Mouse (Mus musculus) neural tube, embryonic 13.5 days (tissue): Measurements from ENCODE around the gene Csad. TPM values are rescaled to one million over a fixed set of nuclear protein-coding genes. Genes with fewer than 3 reads are reported as not detected.

Experiments
- ATAC-seq: fragments of 200-750 bp; cut with Nextera tagmentation; 2 replicates; pipeline ENCODE4 v1.8.0; 2017; ENCODE audit warnings: low read depth, mild to moderate bottlenecking, moderate TSS enrichment, moderate library complexity
- H3K27ac ChIP-seq: fragments of 300-500 bp; sonication (generic); replicated peaks from 2 replicates; pipeline ENCODE4 v1.5.1; 2015; ENCODE audit warnings: moderate library complexity, mild to moderate bottlenecking, inconsistent platforms
- H3K27me3 ChIP-seq: fragments of 300-500 bp; sonication (generic); 2 replicates; pipeline ENCODE4 v1.6.1; 2015; ENCODE audit warnings: mild to moderate bottlenecking, inconsistent platforms
- H3K36me3 ChIP-seq: fragments of 300-500 bp; sonication (generic); 2 replicates; pipeline ENCODE4 v1.6.1; 2015; ENCODE audit warnings: mild to moderate bottlenecking, inconsistent platforms
- H3K4me1 ChIP-seq: fragments of 300-500 bp; sonication (generic); replicated peaks from 2 replicates; pipeline ENCODE4 v1.6.1; 2015; ENCODE audit warnings: inconsistent platforms
- H3K4me2 ChIP-seq: fragments of 300-500 bp; sonication (generic); 2 replicates; pipeline ENCODE4 v1.6.1; 2015; ENCODE audit warnings: inconsistent platforms, mild to moderate bottlenecking, moderate library complexity
- H3K4me3 ChIP-seq: fragments of 300-500 bp; sonication (generic); 2 replicates; pipeline ENCODE4 v1.5.1; 2015; ENCODE audit warnings: mild to moderate bottlenecking, inconsistent platforms
- H3K9ac ChIP-seq: fragments of 300-500 bp; sonication (generic); 2 replicates; pipeline ENCODE4 v1.6.1; 2015; ENCODE audit warnings: moderate library complexity, mild to moderate bottlenecking, inconsistent platforms
- H3K9me3 ChIP-seq: fragments of 300-500 bp; sonication (generic); 2 replicates; pipeline ENCODE4 v1.6.1; 2016; ENCODE audit warnings: inconsistent platforms
- WGBS: fragments of 180-500 bp; shearing (Covaris S2); methylation state at CpG from one replicate; pipeline ENCODE4 v1.1.7; 2015; 5-methylcytosine and 5-hydroxymethylcytosine counted together
- polyA plus RNA-seq: library from polyadenylated mRNA; unstranded; fragments of >200 nt; fragmentation: Nextera tagmentation; extraction: Ambion mirVana; gene quantifications from 2 replicates; pipeline ENCODE4 v1.2.1, GENCODE M21; 2015

Csad gene
- polyA plus RNA-seq, 1 experiment from 2014 or later, result 38.8 TPM

DNA sequence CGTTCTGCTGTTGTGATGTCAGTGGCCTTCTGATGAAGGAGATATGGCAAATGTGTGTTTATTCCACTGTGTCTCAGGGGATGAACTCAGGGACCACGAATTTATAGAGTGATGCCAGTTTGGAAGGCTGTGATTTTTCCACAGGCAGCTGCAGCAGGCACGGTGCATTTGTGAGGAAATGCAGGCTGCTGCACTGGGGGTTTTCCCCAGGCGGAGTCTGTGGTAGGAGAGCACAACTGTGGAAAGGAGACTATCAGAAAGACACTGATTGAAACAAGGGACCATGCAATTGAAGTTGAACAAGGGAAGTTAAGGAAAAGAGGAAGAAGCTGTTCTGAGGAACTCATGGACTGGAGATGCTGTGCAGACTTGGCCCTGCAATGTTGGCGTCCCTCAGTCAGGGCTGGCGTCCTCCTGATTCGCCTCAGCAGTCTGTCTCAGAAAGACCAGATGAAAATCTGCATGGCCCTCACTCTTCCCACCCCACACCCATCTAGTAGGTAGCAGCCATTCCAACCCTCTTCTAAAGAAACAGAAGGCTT is 12.2 kb downstream of the Csad start:
- no peaks in the 10 kb centered on the region for H3K36me3 ChIP-seq
- H3K9me3 ChIP-seq, result no peaks in the 10 kb centered on the region
- H3K4me3 ChIP-seq, result no peak overlapping the region
- H3K9ac ChIP-seq, result no peak overlapping the region
- H3K27ac ChIP-seq, result no peak overlapping the region
- no peaks in the 10 kb centered on the region for H3K4me1 ChIP-seq
- no peaks in the 10 kb centered on the region for H3K27me3 ChIP-seq
- H3K4me2 ChIP-seq, result no peak overlapping the region
- no peak for ATAC-seq
- 88% methylated on average over 7 of the region's 7 CpGs for WGBS

DNA sequence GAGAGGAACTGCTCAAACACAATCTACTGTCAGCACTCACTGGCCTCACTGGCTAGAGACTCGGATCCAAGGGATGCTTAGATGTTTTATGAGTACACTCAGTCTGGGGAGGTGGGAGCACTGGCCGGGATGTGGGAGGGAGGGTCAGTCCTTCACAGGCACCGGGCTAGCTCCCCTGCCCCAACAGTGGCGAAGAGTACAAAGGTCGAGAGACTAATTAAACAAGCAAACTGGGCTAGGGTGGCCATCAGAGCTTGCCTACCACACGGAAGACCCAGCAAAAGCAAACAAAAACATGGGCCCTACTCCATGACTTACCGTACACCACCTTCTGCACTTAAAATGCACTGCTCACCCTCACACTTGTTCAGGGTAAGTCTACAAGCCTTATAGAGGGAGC is 12.8 kb downstream of the Csad start:
- Histone ChIP-seq H3K4me2 (no peak overlapping the region), H3K36me3 (no peaks in the 10 kb centered on the region), H3K9me3 (no peaks in the 10 kb centered on the region), H3K9ac (no peak overlapping the region), H3K4me1 (no peaks in the 10 kb centered on the region), H3K27ac (no peak overlapping the region), H3K4me3 (no peak overlapping the region), H3K27me3 (no peaks in the 10 kb centered on the region)
- no peak for ATAC-seq
- WGBS, result 61% methylated on average over 7 of the region's 7 CpGs

DNA sequence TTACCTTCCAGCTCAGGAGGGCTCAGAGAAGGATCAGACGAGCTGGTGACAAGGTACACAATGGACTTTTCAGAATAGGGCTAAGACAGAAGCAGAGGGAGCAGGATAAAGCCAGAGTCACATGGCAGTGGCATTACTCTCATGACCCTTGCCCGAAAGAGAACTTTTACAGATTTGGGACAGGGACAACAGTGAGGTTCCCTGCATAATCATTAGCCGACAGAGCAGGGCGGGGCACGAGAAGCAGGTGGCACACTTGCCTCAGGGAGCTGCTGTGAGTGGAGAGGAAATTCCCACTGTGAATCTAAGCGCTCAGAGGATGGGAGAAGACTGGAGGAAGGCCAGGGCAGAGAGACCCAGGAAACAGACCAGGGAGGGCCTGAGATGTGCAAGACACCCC is 15.6 kb downstream of the Csad start:
- Histone ChIP-seq H3K27me3 (no peaks in the 10 kb centered on the region), H3K27ac (no peak overlapping the region), H3K9me3 (no peaks in the 10 kb centered on the region), H3K4me2 (no peak overlapping the region), H3K9ac (no peak overlapping the region), H3K36me3 (peaks cover 18% of the 10 kb centered on the region), H3K4me1 (no peaks in the 10 kb centered on the region), H3K4me3 (no peak overlapping the region)
- WGBS, result 59% methylated on average over 6 of the region's 6 CpGs
- ATAC-seq, result no peak

DNA sequence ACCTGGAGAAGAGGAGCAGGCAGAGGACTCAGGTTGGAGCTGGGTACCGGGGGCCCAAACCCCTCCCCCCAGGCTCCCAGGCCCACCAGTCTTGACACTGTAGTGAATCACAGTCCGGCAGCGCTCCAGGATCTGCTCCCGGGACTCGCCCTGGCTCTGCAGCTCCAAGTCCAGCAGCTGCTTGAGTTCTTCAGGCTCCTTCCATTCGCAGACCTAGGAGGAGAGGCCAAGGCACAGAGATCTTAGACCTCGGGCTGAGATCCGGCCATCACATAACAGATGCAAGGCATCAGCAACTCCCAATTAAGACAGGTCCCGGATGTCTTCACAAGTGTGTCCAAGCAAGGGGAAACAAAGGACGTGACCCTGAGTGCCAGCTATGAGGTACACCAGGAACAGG is 16.4 kb downstream of the Csad start:
- no peak for ATAC-seq
- no peaks in the 10 kb centered on the region for H3K4me1 ChIP-seq
- no peaks in the 10 kb centered on the region for H3K27me3 ChIP-seq
- no peak overlapping the region for H3K4me3 ChIP-seq
- H3K9ac ChIP-seq, result no peak overlapping the region
- 90% methylated on average over 10 of the region's 10 CpGs for WGBS
- H3K27ac ChIP-seq, result no peak overlapping the region
- H3K36me3 ChIP-seq, result peaks cover 22% of the 10 kb centered on the region
- H3K4me2 ChIP-seq, result no peak overlapping the region
- H3K9me3 ChIP-seq, result no peaks in the 10 kb centered on the region

DNA sequence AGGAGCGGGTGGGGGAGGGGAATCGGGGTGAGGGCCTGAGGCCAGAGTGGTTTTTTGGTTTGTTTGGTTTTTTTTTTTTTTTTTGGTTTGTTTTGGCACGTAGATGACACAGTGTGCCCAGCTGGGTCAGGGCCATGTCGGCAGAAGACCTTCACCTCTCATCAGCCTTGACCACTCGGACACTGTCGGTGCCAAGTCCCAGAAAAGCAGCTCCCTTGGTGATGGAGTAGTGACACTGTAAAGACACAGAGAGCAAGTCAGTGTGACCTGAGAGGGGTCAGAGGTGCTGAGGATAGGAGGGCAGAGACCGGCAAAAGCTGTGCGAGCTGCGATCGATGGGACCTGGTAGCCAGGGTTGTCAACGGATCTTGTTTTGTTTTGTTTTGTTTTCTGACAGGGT is 18.3 kb downstream of the Csad start:
- H3K9me3 ChIP-seq, result no peaks in the 10 kb centered on the region
- no peak overlapping the region for H3K4me3 ChIP-seq
- ATAC-seq, result no peak
- peaks cover 24% of the 10 kb centered on the region for H3K36me3 ChIP-seq
- 87% methylated on average over 11 of the region's 11 CpGs for WGBS
- H3K27ac ChIP-seq, result no peak overlapping the region
- no peak overlapping the region for H3K9ac ChIP-seq
- H3K4me1 ChIP-seq, result no peaks in the 10 kb centered on the region
- no peak overlapping the region for H3K4me2 ChIP-seq
- H3K27me3 ChIP-seq, result no peaks in the 10 kb centered on the region

DNA sequence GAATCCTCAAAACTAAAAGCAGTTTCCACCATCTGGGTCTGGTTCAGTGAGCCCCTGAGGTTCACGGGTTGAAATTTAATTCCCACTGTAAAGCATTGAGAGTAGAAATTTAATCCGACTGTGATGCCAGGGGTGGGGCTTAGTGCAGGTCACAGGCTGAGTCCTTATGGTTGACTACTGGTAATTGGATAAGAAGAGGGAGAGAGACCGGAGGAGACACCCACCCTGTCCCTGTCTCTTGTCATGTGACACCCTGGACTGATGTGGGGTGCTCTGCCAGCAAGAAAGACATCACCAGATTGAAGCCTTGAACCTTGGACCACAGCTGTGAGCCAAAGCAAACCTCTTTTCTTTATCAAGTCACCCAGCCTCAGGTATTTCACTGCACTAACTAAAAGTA is 21.4 kb downstream of the Csad start:
- Histone ChIP-seq H3K9me3 (no peaks in the 10 kb centered on the region), H3K36me3 (peaks cover 27% of the 10 kb centered on the region), H3K9ac (no peak overlapping the region), H3K27ac (no peak overlapping the region), H3K4me2 (no peak overlapping the region), H3K4me3 (no peak overlapping the region), H3K27me3 (no peaks in the 10 kb centered on the region), H3K4me1 (no peaks in the 10 kb centered on the region)
- 85% methylated on average over 3 of the region's 3 CpGs for WGBS
- no peak for ATAC-seq

DNA sequence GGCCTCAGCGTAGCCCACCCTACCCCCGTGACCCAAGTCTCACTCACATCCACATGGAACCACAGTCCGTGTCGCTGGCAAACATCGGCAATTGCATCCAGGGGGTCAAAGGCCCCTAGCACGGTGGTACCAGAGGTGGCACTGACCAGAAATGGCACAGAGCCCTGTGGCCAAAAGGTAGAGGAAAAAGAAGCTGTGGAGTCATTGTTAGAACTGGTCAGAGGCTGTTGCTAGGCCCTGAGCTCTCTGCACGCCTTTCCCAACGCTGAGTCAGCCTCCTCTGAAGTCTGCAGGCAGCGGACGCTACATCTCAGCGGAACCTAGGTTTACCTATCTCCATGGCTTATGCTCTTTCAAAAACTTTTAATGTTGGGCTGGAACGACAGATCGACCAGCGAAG is 24.6 kb downstream of the Csad start:
- no peaks in the 10 kb centered on the region for H3K9me3 ChIP-seq
- H3K36me3 ChIP-seq, result peaks cover 26% of the 10 kb centered on the region
- H3K9ac ChIP-seq, result no peak overlapping the region
- WGBS, result 89% methylated on average over 14 of the region's 14 CpGs
- ATAC-seq, result no peak
- no peak overlapping the region for H3K4me3 ChIP-seq
- no peaks in the 10 kb centered on the region for H3K4me1 ChIP-seq
- H3K27me3 ChIP-seq, result no peaks in the 10 kb centered on the region
- no peak overlapping the region for H3K27ac ChIP-seq
- H3K4me2 ChIP-seq, result no peak overlapping the region

DNA sequence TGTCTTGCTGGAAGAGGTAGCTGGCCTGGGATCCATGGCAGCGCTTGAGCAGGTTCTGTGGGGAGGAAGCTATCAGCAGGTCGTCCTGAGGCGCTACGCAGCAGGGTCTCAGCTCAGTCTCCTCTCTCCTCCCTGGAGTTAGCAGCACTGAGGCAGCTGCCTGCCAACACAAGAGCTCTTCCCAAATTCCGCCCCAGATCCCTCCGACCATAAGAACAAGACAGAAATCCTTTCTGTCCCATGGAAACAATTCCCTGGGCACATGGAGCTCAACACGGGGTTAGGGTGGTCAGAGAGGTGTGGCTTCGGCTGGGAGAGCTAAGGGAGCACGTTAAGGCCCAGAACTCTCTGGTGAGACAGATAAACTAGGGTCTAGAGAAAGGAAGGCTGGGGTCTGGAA is 25.4 kb downstream of the Csad start:
- WGBS, result 78% methylated on average over 9 of the region's 9 CpGs
- Histone ChIP-seq H3K4me2 (no peak overlapping the region), H3K4me1 (no peaks in the 10 kb centered on the region), H3K27me3 (no peaks in the 10 kb centered on the region), H3K9ac (no peak overlapping the region), H3K27ac (no peak overlapping the region), H3K9me3 (no peaks in the 10 kb centered on the region), H3K36me3 (peaks cover 21% of the 10 kb centered on the region), H3K4me3 (no peak overlapping the region)
- ATAC-seq, result no peak

DNA sequence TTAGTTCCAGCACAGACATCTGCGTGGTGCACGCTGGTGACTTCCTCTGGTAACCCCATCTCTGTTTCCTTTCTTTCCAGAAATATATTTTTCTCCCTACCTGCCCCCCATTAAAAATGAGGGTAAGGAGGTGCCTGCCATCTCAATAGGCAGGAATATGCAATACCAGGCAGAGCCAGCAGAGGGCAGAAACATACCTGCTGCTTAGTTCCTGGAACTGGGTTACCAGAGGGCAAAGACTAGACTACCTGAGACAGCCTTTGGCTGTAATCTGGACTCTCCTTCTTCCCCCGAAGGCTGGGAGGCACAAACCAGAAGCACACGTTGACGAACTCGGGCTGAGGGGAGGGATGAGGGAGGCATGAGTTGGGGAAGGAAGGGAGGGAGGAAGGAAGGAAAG is 26.2 kb downstream of the Csad start:
- no peaks in the 10 kb centered on the region for H3K27me3 ChIP-seq
- WGBS, result 22% methylated on average over 6 of the region's 6 CpGs

DNA sequence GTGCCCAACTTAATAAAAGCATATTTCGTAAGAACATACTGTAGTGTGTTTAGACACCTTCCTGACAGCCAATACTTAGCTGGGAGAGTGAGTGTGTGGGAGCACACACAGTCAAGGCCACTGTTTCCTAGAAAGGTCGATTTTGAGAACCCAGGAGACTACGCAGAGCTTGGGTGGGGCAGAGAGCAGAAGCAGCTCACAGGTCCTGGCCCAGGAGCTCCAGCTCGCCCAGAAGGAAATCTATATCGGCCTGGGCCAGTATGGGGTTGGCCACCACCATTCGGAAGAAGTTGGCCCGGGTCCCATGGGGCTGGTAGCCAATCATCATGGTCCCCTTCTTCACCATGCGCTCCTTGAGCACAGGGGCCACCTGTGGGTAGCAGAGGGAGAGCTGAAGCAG is 27.1 kb downstream of the Csad start:
- no peak overlapping the region for H3K9ac ChIP-seq
- H3K4me2 ChIP-seq, result no peak overlapping the region
- H3K4me1 ChIP-seq, result no peaks in the 10 kb centered on the region
- H3K9me3 ChIP-seq, result no peaks in the 10 kb centered on the region
- no peaks in the 10 kb centered on the region for H3K27me3 ChIP-seq
- H3K36me3 ChIP-seq, result peaks cover 13% of the 10 kb centered on the region
- WGBS, result 87% methylated on average over 8 of the region's 8 CpGs
- H3K27ac ChIP-seq, result no peak overlapping the region
- H3K4me3 ChIP-seq, result no peak overlapping the region
- ATAC-seq, result no peak

More for the DNA sequence above, 26.2 kb downstream of the Csad start:
- H3K9ac ChIP-seq, result no peak overlapping the region
- peaks cover 16% of the 10 kb centered on the region for H3K36me3 ChIP-seq
- no peak overlapping the region for H3K4me3 ChIP-seq
- no peak overlapping the region for H3K4me2 ChIP-seq
- H3K9me3 ChIP-seq, result no peaks in the 10 kb centered on the region
- no peaks in the 10 kb centered on the region for H3K4me1 ChIP-seq
- H3K27ac ChIP-seq, result no peak overlapping the region
- 0 out of 2 replicates have a peak, but pooled peaks have one; percentile 32 for ATAC-seq

DNA sequence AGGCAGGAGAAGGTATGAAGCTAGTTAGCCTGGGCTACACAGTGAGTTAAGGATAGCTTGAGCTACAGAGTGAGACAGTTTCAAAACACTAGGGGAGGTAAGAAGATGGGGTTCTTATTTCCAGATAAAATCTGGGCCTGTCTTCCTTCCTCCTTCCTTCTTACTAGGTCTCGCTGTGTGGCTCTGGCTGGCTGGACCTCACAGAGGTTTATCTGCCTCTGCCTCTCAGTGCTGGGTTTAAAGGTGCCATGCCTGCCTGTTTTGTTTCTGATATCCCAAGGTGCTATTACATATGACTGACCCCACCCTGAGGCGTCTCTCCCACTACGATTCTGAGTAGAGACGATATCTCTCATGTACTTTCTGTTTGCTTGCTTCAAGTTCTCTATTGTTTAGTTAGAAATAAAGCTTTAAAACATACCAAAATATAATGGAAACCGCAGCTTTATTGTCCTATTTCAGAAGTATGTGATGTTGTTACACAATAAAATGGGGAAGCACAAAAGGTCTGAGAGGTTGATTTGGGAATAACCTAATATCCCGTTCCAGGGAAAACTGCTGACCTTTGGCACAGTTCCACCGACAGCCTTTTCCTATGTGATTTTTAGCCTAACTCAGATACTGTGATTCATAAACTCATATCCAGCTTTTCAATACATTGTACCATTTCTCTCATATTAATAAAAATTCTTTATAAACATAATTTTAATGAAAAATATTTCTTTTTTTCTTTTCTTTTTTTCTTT is 27.8 kb downstream of the Csad start:
- no peak for ATAC-seq
- H3K27me3 ChIP-seq, result no peaks in the 10 kb centered on the region
- no peak overlapping the region for H3K27ac ChIP-seq
- H3K36me3 ChIP-seq, result peaks cover 13% of the 10 kb centered on the region
- no peak overlapping the region for H3K9ac ChIP-seq
- H3K4me1 ChIP-seq, result no peaks in the 10 kb centered on the region
- no peak overlapping the region for H3K4me2 ChIP-seq
- no peaks in the 10 kb centered on the region for H3K9me3 ChIP-seq
- H3K4me3 ChIP-seq, result no peak overlapping the region
- 89% methylated on average over 7 of the region's 7 CpGs for WGBS

DNA sequence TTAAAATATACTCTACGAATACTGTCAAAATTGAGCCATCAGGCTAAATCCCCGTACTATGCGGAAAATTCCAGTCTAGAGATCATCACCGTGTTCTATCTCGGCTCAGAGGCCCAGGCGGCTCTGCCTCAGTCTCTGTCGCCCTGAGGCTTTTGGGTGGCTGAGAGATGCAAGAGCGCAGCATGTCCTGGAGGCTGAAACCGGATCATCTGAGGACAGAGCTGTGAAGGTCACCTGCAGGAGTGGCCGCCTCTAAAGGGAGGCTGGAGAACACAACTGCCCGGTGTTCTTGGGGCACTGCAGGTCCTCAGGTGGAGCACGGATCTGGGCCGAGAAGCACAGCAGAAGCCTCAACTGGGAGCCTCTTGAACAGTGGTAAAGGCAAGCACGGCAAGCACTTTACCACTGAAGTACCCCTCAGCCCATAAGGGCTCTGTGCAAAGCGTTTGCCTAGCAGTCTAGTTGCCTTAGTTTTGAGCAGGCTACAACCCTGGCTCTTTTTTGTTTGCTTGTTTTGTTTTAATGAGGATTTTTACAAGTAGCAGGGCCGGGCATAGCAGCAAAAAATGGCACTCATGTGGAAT is 28.7 kb downstream of the Csad start:
- H3K9me3 ChIP-seq, result no peaks in the 10 kb centered on the region
- H3K27ac ChIP-seq, result no peak overlapping the region
- peaks cover 13% of the 10 kb centered on the region for H3K36me3 ChIP-seq
- no peak overlapping the region for H3K4me3 ChIP-seq
- H3K4me2 ChIP-seq, result no peak overlapping the region
- H3K9ac ChIP-seq, result no peak overlapping the region
- no peaks in the 10 kb centered on the region for H3K27me3 ChIP-seq
- ATAC-seq, result no peak
- H3K4me1 ChIP-seq, result no peaks in the 10 kb centered on the region
- WGBS, result 90% methylated on average over 16 of the region's 16 CpGs

DNA sequence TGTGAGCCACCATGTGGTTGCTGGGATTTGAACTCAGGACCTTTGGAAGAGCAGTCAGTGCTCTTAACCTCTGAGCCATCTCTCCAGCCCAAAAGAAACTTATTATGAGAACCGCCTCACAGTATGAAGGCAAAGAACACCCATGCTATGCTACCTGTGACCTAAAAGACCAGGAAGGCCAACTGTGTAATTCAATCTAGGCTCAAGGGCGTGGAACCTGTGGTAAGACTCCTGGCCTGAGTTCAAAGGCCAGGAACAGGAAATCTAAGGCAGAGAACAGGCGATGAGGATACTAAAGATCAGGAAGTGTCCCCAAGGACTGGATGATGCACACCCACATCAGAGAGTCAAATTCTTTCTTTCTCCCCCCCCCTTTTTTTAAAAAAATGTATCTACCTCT is 30.9 kb downstream of the Csad start:
- 84% methylated on average over 3 of the region's 3 CpGs for WGBS
- Histone ChIP-seq H3K36me3 (peaks cover 10% of the 10 kb centered on the region), H3K4me2 (no peak overlapping the region), H3K4me1 (no peaks in the 10 kb centered on the region), H3K27me3 (no peaks in the 10 kb centered on the region), H3K9ac (no peak overlapping the region), H3K4me3 (no peak overlapping the region), H3K9me3 (no peaks in the 10 kb centered on the region), H3K27ac (no peak overlapping the region)
- no peak for ATAC-seq
